Mouse (Mus musculus): Measurements from ENCODE around the gene Kif26b. TPM values are rescaled to one million over a fixed set of nuclear protein-coding genes. Genes with fewer than 3 reads are reported as not detected.

Kif26b gene
- 2.8 and 3.3 TPM in 2 replicates for polyA plus RNA-seq (2012)

GRCm38 (mm10) chr1:178528431-178529351 lies at the start of gene Kif26b:
Gene Kif26b (plus strand): TSS chr1:178529125.

Other genes starting within 250 kb of the Kif26b start
- gene Cox20, start 210.0 kb upstream of the Kif26b start, polyA plus RNA-seq (2012): 22.5 TPM in 2 replicates
- 507 and 702 TPM in 2 replicates for gene Hnrnpu, start 191.3 kb upstream of the Kif26b start, polyA plus RNA-seq (2012)
- 0.09 and 0.19 TPM in 2 replicates for gene Efcab2, start 123.0 kb upstream of the Kif26b start, polyA plus RNA-seq (2012)

Data from megakaryocyte-erythroid progenitor cell, adult 5 weeks (primary cell).